Mouse (Mus musculus) inflammation-experienced regulatory T-cells, adult 16 weeks (primary cell): Measurements from ENCODE around the gene Nfkbib. TPM values are rescaled to one million over a fixed set of nuclear protein-coding genes. Genes with fewer than 3 reads are reported as not detected.

Experiments used
- polyA plus RNA-seq: library from polyadenylated mRNA; unstranded; fragments of 100-300 nt; shearing (Covaris generic); gene quantifications from one replicate; pipeline ENCODE4 v1.2.1, GENCODE M21; 2017

Nfkbib gene
- polyA plus RNA-seq: 119 TPM

GRCm38 (mm10) chr7:28767462-28767965, at the start of gene Nfkbib:
Nfkbib (minus strand) TSS chr7:28767512.

GRCm38 (mm10) chr7:28808221-28808941, 41.1 kb upstream of the Nfkbib start, which contains the start of gene Hnrnpl:
Hnrnpl (plus strand) TSS chr7:28808541.

DNA sequence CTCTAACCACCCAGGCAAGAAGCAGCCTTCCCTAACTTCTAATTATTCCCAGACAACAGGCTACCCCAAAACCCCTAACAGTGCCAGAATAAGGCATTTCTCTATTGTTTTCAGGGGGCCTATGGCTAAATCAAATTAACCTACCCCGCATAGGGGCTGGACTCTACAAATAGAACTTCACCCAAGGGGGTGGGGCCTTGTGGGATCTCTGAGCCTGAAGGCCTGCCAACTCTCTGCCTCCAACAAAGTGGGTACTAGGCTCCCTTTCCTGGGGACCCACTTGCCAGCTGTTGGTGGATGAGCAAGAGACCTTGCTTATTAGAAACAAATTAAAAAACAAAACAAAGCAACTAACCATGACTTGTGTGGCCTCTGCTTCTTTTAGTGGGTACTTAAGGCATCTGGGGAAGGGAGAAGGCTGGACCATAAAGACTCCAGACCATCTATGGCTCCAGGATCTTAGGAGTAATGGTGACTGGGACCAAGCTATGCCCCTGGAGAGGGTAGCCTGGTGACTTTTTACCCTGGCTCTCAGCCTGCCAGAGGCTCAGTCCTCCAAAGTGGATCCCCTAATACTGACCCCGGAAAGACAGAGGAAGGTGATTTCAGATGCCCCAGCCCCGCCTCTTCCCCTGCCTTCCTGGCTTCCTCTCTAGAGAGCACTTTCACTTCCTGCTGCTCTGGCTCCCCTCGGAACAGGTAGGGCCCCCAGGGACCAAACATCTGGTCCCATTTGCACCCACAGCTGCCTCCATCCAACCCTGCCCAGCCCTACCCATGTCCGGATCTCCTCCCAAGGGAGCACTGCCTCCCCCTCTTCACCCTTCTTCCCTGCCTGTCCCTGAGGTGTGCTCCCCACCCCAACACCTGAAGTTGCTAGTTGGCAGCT, 21.2 kb upstream of the Nfkbib start, which contains the start of gene Rinl:
Rinl (plus strand) TSS at position 663 of the 889 bp plus-strand sequence.

DNA sequence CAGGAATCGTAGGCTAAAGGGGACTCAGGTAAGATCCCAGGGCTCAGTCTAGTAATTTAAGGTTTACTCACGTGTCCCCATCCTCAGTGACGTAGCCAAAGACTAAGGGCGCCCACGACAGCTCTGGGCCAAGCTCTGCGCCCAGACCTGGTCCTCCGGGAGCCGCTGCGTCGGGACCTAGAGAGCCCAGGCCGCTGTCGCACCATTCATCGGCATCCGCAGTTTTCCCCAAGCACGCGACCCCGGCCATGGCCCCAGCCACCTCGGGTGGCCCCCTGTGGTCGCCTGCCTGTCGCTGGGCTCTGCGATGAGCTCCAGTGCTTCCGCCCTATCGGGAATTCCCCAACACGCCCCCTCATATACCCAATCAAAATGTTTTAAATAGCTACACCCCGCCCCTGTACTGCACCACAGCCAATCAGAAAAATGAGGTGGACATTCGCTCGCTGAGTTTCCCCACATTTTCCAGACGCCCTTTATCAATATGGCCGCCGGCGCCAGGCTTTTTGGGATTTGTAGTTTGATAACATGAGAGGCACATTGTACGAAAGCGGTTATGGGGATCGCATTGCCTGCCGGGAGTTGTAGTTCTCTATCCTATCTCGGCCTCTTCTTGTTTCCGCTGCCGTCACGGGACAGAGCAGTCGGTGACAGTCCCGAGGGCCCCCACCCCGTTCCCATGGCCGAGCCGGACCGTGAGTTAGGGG, 986 bp downstream of the Nfkbib start, which contains the start of gene Sirt2:
Sirt2 (plus strand) TSS at position 563 of the 707 bp plus-strand sequence.

GRCm38 (mm10) chr7:28756079-28756478, 11.2 kb downstream of the Nfkbib start, which contains the start of gene Ccer2:
Ccer2 (plus strand) TSS chr7:28756174.

GRCm38 (mm10) chr7:28741709-28742438, 25.4 kb downstream of the Nfkbib start, which contains the start of the genes Mrps12 and Sars2:
Mrps12 (minus strand) TSS chr7:28741820.
Sars2 (plus strand) TSS chr7:28741992.

DNA sequence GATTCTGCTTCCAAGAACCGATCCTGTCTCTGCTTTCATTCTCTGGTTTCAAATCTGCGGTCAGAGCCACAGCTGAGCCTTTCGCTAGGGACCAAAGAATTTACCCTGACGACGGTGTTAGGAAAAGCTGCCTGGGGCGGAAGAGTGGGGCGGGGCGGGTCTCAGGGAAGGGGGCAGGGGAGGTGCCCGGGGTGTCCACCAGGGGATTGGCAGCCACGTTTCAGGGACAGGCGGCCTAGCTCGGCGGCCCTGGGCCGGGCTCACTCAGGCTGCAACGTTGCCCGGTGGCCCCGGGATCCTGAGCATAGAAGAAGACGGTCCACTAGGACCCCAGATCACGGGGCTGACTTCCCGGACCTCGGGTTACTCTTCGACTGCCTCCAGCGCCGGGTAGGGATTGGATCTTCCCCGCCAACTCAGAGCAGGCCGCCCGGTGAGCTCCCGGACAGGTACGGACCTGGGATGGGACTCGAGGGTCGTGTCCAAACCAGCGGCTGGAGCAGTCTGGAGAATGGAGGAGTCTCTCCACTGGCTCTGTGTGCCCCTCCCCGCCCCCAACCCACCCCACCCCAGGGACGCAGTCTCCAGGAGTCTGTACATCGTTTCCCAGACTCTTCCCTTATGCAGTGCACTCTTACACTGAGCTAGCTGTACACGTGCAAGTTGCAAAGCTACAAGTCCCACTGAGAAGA, 50.6 kb downstream of the Nfkbib start, which contains the start of gene Fbxo17:
Fbxo17 (plus strand) TSS at position 215 of the 692 bp plus-strand sequence.

Other genes with a start within 250 kb of the Nfkbib start
- not detected for gene Ifnl3, start 244.7 kb downstream of the Nfkbib start, polyA plus RNA-seq
- gene Sycn, start 226.6 kb downstream of the Nfkbib start, polyA plus RNA-seq: not detected
- not detected for gene Nccrp1, start 220.3 kb downstream of the Nfkbib start, polyA plus RNA-seq
- 5.2 TPM for gene Samd4b, start 169.4 kb downstream of the Nfkbib start, polyA plus RNA-seq
- 7.0 TPM for gene Pak4, start 169.3 kb downstream of the Nfkbib start, polyA plus RNA-seq
- not detected for gene Acp7, start 136.2 kb downstream of the Nfkbib start, polyA plus RNA-seq
- gene Fbxo27, start 74.7 kb downstream of the Nfkbib start, polyA plus RNA-seq: 4.3 TPM
- gene Fbxo17, start 50.7 kb downstream of the Nfkbib start, polyA plus RNA-seq: 10.2 TPM
- 95.3 TPM for gene Mrps12, start 25.7 kb downstream of the Nfkbib start, polyA plus RNA-seq
- 17.6 TPM for gene Sars2, start 25.5 kb downstream of the Nfkbib start, polyA plus RNA-seq
- not detected for gene Ccer2, start 11.3 kb downstream of the Nfkbib start, polyA plus RNA-seq
- 99.7 TPM for gene Sirt2, start 777 bp downstream of the Nfkbib start, polyA plus RNA-seq
- 297 TPM for gene Rinl, start 21.5 kb upstream of the Nfkbib start, polyA plus RNA-seq
- gene Hnrnpl, start 41.0 kb upstream of the Nfkbib start, polyA plus RNA-seq: 124 TPM
- 233 TPM for gene Ech1, start 57.7 kb upstream of the Nfkbib start, polyA plus RNA-seq
- 26.2 TPM for gene Lgals4, start 66.3 kb upstream of the Nfkbib start, polyA plus RNA-seq
- gene Lgals7, start 96.3 kb upstream of the Nfkbib start, polyA plus RNA-seq: 0.40 TPM
- gene Capn12, start 113.9 kb upstream of the Nfkbib start, polyA plus RNA-seq: not detected
- gene Actn4, start 194.8 kb upstream of the Nfkbib start, polyA plus RNA-seq: 380 TPM
- 338 TPM for gene Eif3k, start 214.4 kb upstream of the Nfkbib start, polyA plus RNA-seq
- gene Map4k1, start 214.5 kb upstream of the Nfkbib start, polyA plus RNA-seq: 163 TPM